Mouse (Mus musculus) heart, embryonic 13.5 days (tissue): ENCODE data around the gene Sphkap. TPM values are rescaled to one million over a fixed set of nuclear protein-coding genes. Genes with fewer than 3 reads are reported as not detected.

Experiments
- ATAC-seq: fragments of 200-750 bp; cut with Nextera tagmentation; 2 replicates; pipeline ENCODE4 v1.8.0; 2017; ENCODE audit warnings: moderate TSS enrichment; ENCODE audit not compliant: insufficient number of reproducible peaks, low FRiP score, low TSS enrichment; ENCODE audit errors: extremely low read depth
- H3K27ac ChIP-seq: fragments of 300-500 bp; sonication (generic); replicated peaks from 2 replicates; pipeline ENCODE4 v1.5.1; 2015; ENCODE audit warnings: moderate library complexity, mild to moderate bottlenecking, inconsistent platforms
- H3K27me3 ChIP-seq: fragments of 300-500 bp; sonication (generic); replicated peaks from 2 replicates; pipeline ENCODE4 v1.6.1; 2015; ENCODE audit warnings: mild to moderate bottlenecking, inconsistent platforms
- H3K36me3 ChIP-seq: fragments of 300-500 bp; sonication (generic); 2 replicates; pipeline ENCODE4 v1.6.1; 2015; ENCODE audit warnings: mild to moderate bottlenecking, inconsistent platforms
- H3K4me1 ChIP-seq: fragments of 300-500 bp; sonication (generic); 2 replicates; pipeline ENCODE4 v1.6.1; 2015; ENCODE audit warnings: inconsistent platforms
- H3K4me2 ChIP-seq: fragments of 300-500 bp; sonication (generic); 2 replicates; pipeline ENCODE4 v1.6.1; 2015; ENCODE audit warnings: inconsistent platforms, mild to moderate bottlenecking, moderate library complexity
- H3K4me3 ChIP-seq: fragments of 300-500 bp; sonication (generic); 2 replicates; pipeline ENCODE4 v1.5.1; 2015; ENCODE audit warnings: moderate library complexity, mild to moderate bottlenecking, inconsistent platforms
- H3K9ac ChIP-seq: fragments of 300-500 bp; sonication (generic); 2 replicates; pipeline ENCODE4 v1.6.1; 2015; ENCODE audit warnings: inconsistent platforms, mild to moderate bottlenecking, moderate library complexity
- H3K9me3 ChIP-seq: fragments of 300-500 bp; sonication (generic); 2 replicates; pipeline ENCODE4 v1.6.1; 2016; ENCODE audit warnings: inconsistent platforms
- WGBS: fragments of 180-500 bp; shearing (Covaris S2); methylation state at CpG from one replicate; pipeline ENCODE4 v1.1.7; 2015; ENCODE audit warnings: mixed read lengths; 5-methylcytosine and 5-hydroxymethylcytosine counted together
- polyA plus RNA-seq: library from polyadenylated mRNA; unstranded; fragments of >200 nt; fragmentation: Nextera tagmentation; extraction: Ambion mirVana; gene quantifications from 2 replicates; pipeline ENCODE4 v1.2.1, GENCODE M21; 2015

Sphkap gene
- polyA plus RNA-seq, 1 experiment from 2014 or later, result 11.6 TPM

- Histone ChIP-seq H3K27ac (no peak overlapping the region), H3K4me3 (no peak overlapping the region), H3K9ac (no peak overlapping the region), H3K4me1 (peaks cover 15% of the 10 kb centered on the region), H3K27me3 (no peaks in the 10 kb centered on the region), H3K4me2 (no peak overlapping the region), H3K36me3 (peaks cover 6% of the 10 kb centered on the region; the same call in 1 of the 2 replicates), H3K9me3 (no peaks in the 10 kb centered on the region)
- ATAC-seq, result no peak
- WGBS, result 77% methylated on average over 5 of the region's 5 CpGs
Measured at GRCm38 (mm10) chr1:83366456-83366855, 41.5 kb downstream of the Sphkap start.

- Histone ChIP-seq H3K4me3 (no peak overlapping the region), H3K27ac (no peak overlapping the region), H3K4me2 (no peak overlapping the region), H3K9ac (no peak overlapping the region), H3K27me3 (no peaks in the 10 kb centered on the region), H3K9me3 (no peaks in the 10 kb centered on the region), H3K36me3 (peaks cover 6% of the 10 kb centered on the region; the same call in 1 of the 2 replicates), H3K4me1 (peaks cover 32% of the 10 kb centered on the region)
- no peak for ATAC-seq
- WGBS, result 74% methylated on average over 6 of the region's 6 CpGs
Measured at GRCm38 (mm10) chr1:83362168-83362567, 45.8 kb downstream of the Sphkap start.

- Histone ChIP-seq H3K4me2 (no peak overlapping the region), H3K9ac (peak overlapping the region; percentile 68; the same call in 1 of the 2 replicates), H3K36me3 (no peaks in the 10 kb centered on the region), H3K4me3 (no peak overlapping the region), H3K9me3 (no peaks in the 10 kb centered on the region), H3K4me1 (peaks cover 36% of the 10 kb centered on the region), H3K27me3 (no peaks in the 10 kb centered on the region), H3K27ac (peak overlapping the region; percentile 97)
- 38% methylated on average over 1 of the region's 1 CpGs for WGBS
- no peak for ATAC-seq
Measured at GRCm38 (mm10) chr1:83346453-83346852, 61.5 kb downstream of the Sphkap start.

- WGBS, result 33% methylated on average over 14 of the region's 14 CpGs
- Histone ChIP-seq H3K4me2 (peak overlapping the region; percentile 64), H3K27me3 (no peaks in the 10 kb centered on the region), H3K4me1 (peaks cover 27% of the 10 kb centered on the region), H3K27ac (peak overlapping the region; percentile 97), H3K4me3 (peak overlapping the region; percentile 27), H3K9me3 (no peaks in the 10 kb centered on the region), H3K9ac (peak overlapping the region; percentile 68), H3K36me3 (no peaks in the 10 kb centered on the region)
- no peak for ATAC-seq
Measured at GRCm38 (mm10) chr1:83345572-83345971, 62.4 kb downstream of the Sphkap start.

GRCm38 (mm10) chr1:83345069-83345468, 62.9 kb downstream of the Sphkap start:
- Histone ChIP-seq H3K4me2 (peak overlapping the region; percentile 64), H3K9ac (0 out of 2 replicates have a peak overlapping the region, but pooled peaks have one; percentile 52), H3K36me3 (no peaks in the 10 kb centered on the region), H3K4me1 (peaks cover 23% of the 10 kb centered on the region), H3K9me3 (no peaks in the 10 kb centered on the region), H3K4me3 (no peak overlapping the region), H3K27ac (peak overlapping the region; percentile 97), H3K27me3 (no peaks in the 10 kb centered on the region)
- no peak for ATAC-seq
- 31% methylated on average over 3 of the region's 3 CpGs for WGBS

GRCm38 (mm10) chr1:83342726-83343250, 65.2 kb downstream of the Sphkap start:
- H3K9ac ChIP-seq, result no peak overlapping the region
- no peak for ATAC-seq
- peaks cover 21% of the 10 kb centered on the region for H3K4me1 ChIP-seq
- H3K4me3 ChIP-seq, result no peak overlapping the region
- no peak overlapping the region for H3K4me2 ChIP-seq
- H3K36me3 ChIP-seq, result no peaks in the 10 kb centered on the region
- no peaks in the 10 kb centered on the region for H3K27me3 ChIP-seq
- no peaks in the 10 kb centered on the region for H3K9me3 ChIP-seq
- no peak overlapping the region for H3K27ac ChIP-seq
- WGBS, result 78% methylated on average over 4 of the region's 4 CpGs

- 72% methylated on average over 3 of the region's 3 CpGs for WGBS
- no peak for ATAC-seq
- Histone ChIP-seq H3K27me3 (no peaks in the 10 kb centered on the region), H3K4me1 (peaks cover under 1% of the 10 kb centered on the region), H3K9me3 (no peaks in the 10 kb centered on the region), H3K4me2 (no peak overlapping the region), H3K36me3 (peaks cover 7% of the 10 kb centered on the region), H3K9ac (no peak overlapping the region), H3K4me3 (no peak overlapping the region), H3K27ac (no peak overlapping the region)
Measured at GRCm38 (mm10) chr1:83339358-83339757, 68.6 kb downstream of the Sphkap start.

- Histone ChIP-seq H3K9me3 (no peaks in the 10 kb centered on the region), H3K4me2 (no peak overlapping the region), H3K27me3 (no peaks in the 10 kb centered on the region), H3K4me3 (no peak overlapping the region), H3K9ac (no peak overlapping the region), H3K36me3 (no peaks in the 10 kb centered on the region), H3K27ac (no peak overlapping the region), H3K4me1 (0 out of 2 replicates have a peak, but pooled peaks cover 3% of the 10 kb centered on the region)
- 70% methylated on average over 4 of the region's 4 CpGs for WGBS
- ATAC-seq, result no peak
Measured at GRCm38 (mm10) chr1:83316917-83317316, 91.1 kb downstream of the Sphkap start.

- H3K27ac ChIP-seq, result no peak overlapping the region
- no peak overlapping the region for H3K4me2 ChIP-seq
- H3K4me1 ChIP-seq, result 0 out of 2 replicates have a peak, but pooled peaks cover 3% of the 10 kb centered on the region
- no peaks in the 10 kb centered on the region for H3K9me3 ChIP-seq
- H3K27me3 ChIP-seq, result no peaks in the 10 kb centered on the region
- H3K9ac ChIP-seq, result no peak overlapping the region
- no peak for ATAC-seq
- WGBS, result 76% methylated on average over 9 of the region's 9 CpGs
- no peaks in the 10 kb centered on the region for H3K36me3 ChIP-seq
- H3K4me3 ChIP-seq, result no peak overlapping the region
Measured at GRCm38 (mm10) chr1:83315146-83315545, 92.9 kb downstream of the Sphkap start.

GRCm38 (mm10) chr1:83311607-83312295, 96.2 kb downstream of the Sphkap start:
- no peak overlapping the region for H3K27ac ChIP-seq
- ATAC-seq, result no peak
- H3K9me3 ChIP-seq, result no peaks in the 10 kb centered on the region
- no peak overlapping the region for H3K4me3 ChIP-seq
- H3K27me3 ChIP-seq, result no peaks in the 10 kb centered on the region
- no peak overlapping the region for H3K4me2 ChIP-seq
- H3K9ac ChIP-seq, result no peak overlapping the region
- peaks cover 8% of the 10 kb centered on the region; the same call in 1 of the 2 replicates for H3K4me1 ChIP-seq
- H3K36me3 ChIP-seq, result no peaks in the 10 kb centered on the region
- 81% methylated on average over 6 of the region's 6 CpGs for WGBS

- Histone ChIP-seq H3K9me3 (no peaks in the 10 kb centered on the region), H3K4me2 (no peak overlapping the region), H3K27ac (no peak overlapping the region), H3K4me3 (no peak overlapping the region), H3K4me1 (no peaks in the 10 kb centered on the region), H3K27me3 (no peaks in the 10 kb centered on the region), H3K9ac (no peak overlapping the region), H3K36me3 (no peaks in the 10 kb centered on the region)
- WGBS, result 72% methylated on average over 6 of the region's 6 CpGs
- ATAC-seq, result no peak
Measured at GRCm38 (mm10) chr1:83297137-83298076, 110.6 kb downstream of the Sphkap start.
